Mouse (Mus musculus): ENCODE data around the gene Scyl3. TPM values are rescaled to one million over a fixed set of nuclear protein-coding genes. Genes with fewer than 3 reads are reported as not detected.

The Scyl3 gene
- polyA plus RNA-seq, 2 experiments, result 7.2 to 10.2 TPM

DNA sequence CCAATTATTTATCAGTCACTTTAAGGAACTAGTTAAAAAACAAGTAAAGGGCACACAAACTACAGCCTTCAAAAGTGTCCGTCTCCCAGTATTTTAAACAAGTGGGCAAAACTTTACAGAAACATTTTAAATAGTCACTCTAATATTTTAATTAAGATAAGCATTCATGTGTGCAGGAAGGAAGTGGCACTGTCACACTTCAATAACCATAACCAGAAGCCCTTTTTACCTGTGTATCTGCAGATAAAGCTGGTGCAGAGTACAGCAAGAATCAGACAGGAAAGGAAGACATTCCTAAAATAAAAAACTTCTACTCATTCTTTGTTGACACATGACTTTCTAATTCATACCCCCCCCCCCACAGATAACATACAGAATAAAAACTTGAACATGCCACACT, 47.6 kb downstream of the Scyl3 start:
- no peak for ATAC-seq (ENCODE audit: insufficient read depth)
- no peaks in the 10 kb centered on the region for H3K4me1 ChIP-seq (replicated peaks; ENCODE audit: control insufficient read depth in 2 of 2, insufficient read depth in 2 of 2, low read length in 1 of 2)
- 68% methylated on average over 1 of the region's 1 CpGs for WGBS (ENCODE audit: insufficient replicate concordance)
- no peak overlapping the region for H3K9ac ChIP-seq (replicated peaks)
- H3K36me3 ChIP-seq (replicated peaks; ENCODE audit: control insufficient read depth, insufficient read depth, low read depth), result peaks cover 3% of the 10 kb centered on the region; the same call in 1 of the 2 replicates
- no peak overlapping the region for H3K27ac ChIP-seq
- DNase-seq (ENCODE audit: low read depth in 3 of 3, low spot score in 3 of 3), result no peak
- no peak overlapping the region for H3K4me2 ChIP-seq (ENCODE audit: low read depth)
- no peak overlapping the region for H3K4me3 ChIP-seq (ENCODE audit: insufficient read depth in 1 of 2, low read depth in 2 of 2, low read length in 2 of 2)
- no peaks in the 10 kb centered on the region for H3K9me3 ChIP-seq (ENCODE audit: control insufficient read depth, low read length)
- no peaks in the 10 kb centered on the region for H3K27me3 ChIP-seq (ENCODE audit: control insufficient read depth, insufficient read depth, low read length)
- TF ChIP-seq EP300 (IDR thresholded peaks at IDR 0.05; ENCODE audit: low read depth) (no peak), CTCF (IDR thresholded peaks at IDR 0.05; ENCODE audit: low read depth) (no peak)

- Histone ChIP-seq H3K36me3 (replicated peaks; ENCODE audit: control insufficient read depth, insufficient read depth, low read depth) (no peaks in the 10 kb centered on the region; the same call in 1 of the 2 replicates), H3K27me3 (ENCODE audit: control insufficient read depth, insufficient read depth, low read length) (no peaks in the 10 kb centered on the region), H3K4me2 (ENCODE audit: low read depth) (no peak overlapping the region), H3K27ac (no peak overlapping the region), H3K9me3 (ENCODE audit: control insufficient read depth, low read length) (no peaks in the 10 kb centered on the region), H3K4me1 (replicated peaks; ENCODE audit: control insufficient read depth in 2 of 2, insufficient read depth in 2 of 2, low read length in 1 of 2) (peaks cover 5 to 6% of the 10 kb centered on the region in 2 experiments; a peak in 3 of 4 replicates), H3K4me3 (ENCODE audit: insufficient read depth in 1 of 2, low read depth in 2 of 2, low read length in 2 of 2) (peak overlapping the region in 1 of 2 experiments; percentile 17; a peak in 1 of 4 replicates), H3K9ac (replicated peaks) (no peak overlapping the region)
- no peak for ATAC-seq (ENCODE audit: insufficient read depth)
- DNase-seq (ENCODE audit: low read depth in 3 of 3, low spot score in 3 of 3), result no peak
- TF ChIP-seq EP300 (IDR thresholded peaks at IDR 0.05; ENCODE audit: low read depth) (no peak), CTCF (IDR thresholded peaks at IDR 0.05; ENCODE audit: low read depth) (no peak)
- WGBS (ENCODE audit: insufficient replicate concordance), result 76% methylated on average over 4 of the region's 4 CpGs
Measured at GRCm38 (mm10) chr1:163992371-163992770, 63.5 kb downstream of the Scyl3 start.

- no peaks in the 10 kb centered on the region for H3K9me3 ChIP-seq (ENCODE audit: control insufficient read depth, low read length)
Measured at GRCm38 (mm10) chr1:163994173-163994720, 65.3 kb downstream of the Scyl3 start.

DNA sequence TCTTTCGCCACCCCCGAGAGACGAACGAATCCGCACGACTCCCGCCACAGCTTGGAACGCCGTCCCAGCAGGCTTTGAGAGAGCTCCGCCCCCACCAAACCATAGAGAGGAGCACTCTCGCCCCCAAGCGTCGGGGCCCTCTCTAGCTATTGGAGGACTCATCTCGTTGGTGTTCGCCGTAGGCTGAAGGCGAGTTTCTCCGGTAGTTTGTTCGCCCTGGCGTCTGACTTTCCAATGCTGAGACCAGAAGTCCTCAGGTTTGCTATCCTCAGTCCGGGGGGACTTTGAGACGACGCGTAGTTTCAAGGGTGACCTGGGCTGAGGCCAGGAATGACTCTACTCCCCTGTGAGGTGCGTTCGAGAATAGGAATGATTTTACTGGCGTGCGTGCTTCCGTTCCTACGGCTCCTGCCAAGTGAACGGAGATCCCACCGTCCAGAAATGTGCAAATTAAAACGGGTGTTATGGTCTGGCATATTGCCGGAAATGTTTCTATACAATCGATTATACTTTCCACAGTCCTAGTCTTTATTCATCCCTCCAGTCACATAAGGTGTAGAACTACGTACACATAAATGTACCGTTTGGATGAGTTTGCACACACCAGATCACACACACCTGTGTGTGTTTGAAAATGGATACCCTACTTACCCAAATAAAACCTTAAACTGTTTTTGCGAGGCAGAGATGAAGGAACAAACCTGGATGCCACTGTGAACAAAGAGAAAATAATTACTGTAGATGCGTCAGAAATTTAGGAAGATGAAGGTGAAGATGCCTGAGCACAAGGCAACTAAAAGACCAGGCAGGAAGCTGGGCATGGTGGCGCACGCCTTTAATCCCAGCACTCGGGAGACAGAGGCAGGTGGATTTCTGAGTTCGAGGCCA, 66.1 kb downstream of the Scyl3 start, which contains the start of the genes BC055324 and Mettl18:
Gene BC055324 (minus strand): TSS at position 76 of the 888 bp plus-strand sequence.
Gene Mettl18 (plus strand): TSS at position 169 of the 888 bp plus-strand sequence.
- H3K27ac ChIP-seq, result peak within 1 kb of the TSS; percentile 53; the same call in 1 of the 2 replicates
- H3K36me3 ChIP-seq (replicated peaks; ENCODE audit: control insufficient read depth, insufficient read depth, low read depth), result no peaks in the 10 kb centered on the region
- H3K27me3 ChIP-seq (ENCODE audit: control insufficient read depth, insufficient read depth, low read length), result no peaks in the 10 kb centered on the region
- peak within 1 kb of the TSS; percentile 64 to 93 for H3K4me3 ChIP-seq (ENCODE audit: insufficient read depth in 1 of 2, low read depth in 2 of 2, low read length in 2 of 2)
- no peaks in the 10 kb centered on the region for H3K9me3 ChIP-seq (ENCODE audit: control insufficient read depth, low read length)
- peak; percentile 99 for ATAC-seq (ENCODE audit: insufficient read depth)
- peaks cover 5 to 6% of the 10 kb centered on the region in 2 experiments; a peak in 3 of 4 replicates for H3K4me1 ChIP-seq (replicated peaks; ENCODE audit: control insufficient read depth in 2 of 2, insufficient read depth in 2 of 2, low read length in 1 of 2)
- TF ChIP-seq CTCF (IDR thresholded peaks at IDR 0.05; ENCODE audit: low read depth), result peak; percentile 67
- no peak for TF ChIP-seq EP300 (IDR thresholded peaks at IDR 0.05; ENCODE audit: low read depth)
- H3K9ac ChIP-seq (replicated peaks), result peak within 1 kb of the TSS; percentile 86
- 2% methylated on average over 43 of the region's 43 CpGs for WGBS (ENCODE audit: insufficient replicate concordance)
- peak within 1 kb of the TSS; percentile 80 for H3K4me2 ChIP-seq (ENCODE audit: low read depth)
- DNase-seq (ENCODE audit: low read depth in 3 of 3, low spot score in 3 of 3), result peak; percentile 86 to 89 (median 87)

More at GRCm38 (mm10) chr1:163994173-163994720, 65.3 kb downstream of the Scyl3 start:
- Histone ChIP-seq H3K9ac (replicated peaks) (peak overlapping the region; percentile 61), H3K4me2 (ENCODE audit: low read depth) (peak overlapping the region; percentile 80), H3K4me3 (ENCODE audit: insufficient read depth in 1 of 2, low read depth in 2 of 2, low read length in 2 of 2) (peak overlapping the region; percentile 64 to 93), H3K36me3 (replicated peaks; ENCODE audit: control insufficient read depth, insufficient read depth, low read depth) (no peaks in the 10 kb centered on the region), H3K4me1 (replicated peaks; ENCODE audit: control insufficient read depth in 2 of 2, insufficient read depth in 2 of 2, low read length in 1 of 2) (peaks cover 5 to 6% of the 10 kb centered on the region in 2 experiments; a peak in 3 of 4 replicates), H3K27me3 (ENCODE audit: control insufficient read depth, insufficient read depth, low read length) (no peaks in the 10 kb centered on the region), H3K27ac (no peak overlapping the region)
- TF ChIP-seq CTCF (IDR thresholded peaks at IDR 0.05; ENCODE audit: low read depth) (no peak), EP300 (IDR thresholded peaks at IDR 0.05; ENCODE audit: low read depth) (no peak)
- WGBS (ENCODE audit: insufficient replicate concordance), result 2% methylated on average over 38 of the region's 38 CpGs
- DNase-seq (ENCODE audit: low read depth in 3 of 3, low spot score in 3 of 3), result no peak
- ATAC-seq (ENCODE audit: insufficient read depth), result peak; percentile 83

DNA sequence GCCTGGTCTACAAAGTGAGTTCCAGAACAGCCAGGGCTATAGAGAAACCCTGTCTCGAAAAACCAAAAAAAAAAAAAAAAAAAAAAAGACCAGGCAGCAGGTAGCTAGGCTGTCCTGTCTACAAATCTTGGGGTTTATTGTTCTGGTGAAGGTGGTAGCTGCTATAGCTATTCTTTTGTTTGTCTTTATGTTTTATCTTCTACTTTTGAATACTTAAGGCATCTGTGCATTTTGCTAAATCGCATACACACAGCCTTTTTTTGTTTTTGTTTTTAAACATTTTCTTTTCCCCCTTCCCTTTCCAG, 66.7 kb downstream of the Scyl3 start:
- WGBS (ENCODE audit: insufficient replicate concordance), result 82% methylated on average over 1 of the region's 2 CpGs

More for the DNA sequence above, 66.7 kb downstream of the Scyl3 start:
- DNase-seq (ENCODE audit: low read depth in 3 of 3, low spot score in 3 of 3) (no peak), ATAC-seq (ENCODE audit: insufficient read depth) (no peak)
- peak overlapping the region; percentile 80 for H3K4me2 ChIP-seq (ENCODE audit: low read depth)
- no peaks in the 10 kb centered on the region for H3K27me3 ChIP-seq (ENCODE audit: control insufficient read depth, insufficient read depth, low read length)
- peak overlapping the region; percentile 86 for H3K9ac ChIP-seq (replicated peaks)
- H3K9me3 ChIP-seq (ENCODE audit: control insufficient read depth, low read length), result no peaks in the 10 kb centered on the region
- peaks cover 5 to 6% of the 10 kb centered on the region in 2 experiments; a peak in 3 of 4 replicates for H3K4me1 ChIP-seq (replicated peaks; ENCODE audit: control insufficient read depth in 2 of 2, insufficient read depth in 2 of 2, low read length in 1 of 2)
- H3K27ac ChIP-seq, result no peak overlapping the region
- no peaks in the 10 kb centered on the region for H3K36me3 ChIP-seq (replicated peaks; ENCODE audit: control insufficient read depth, insufficient read depth, low read depth)
- TF ChIP-seq CTCF (IDR thresholded peaks at IDR 0.05; ENCODE audit: low read depth) (no peak), EP300 (IDR thresholded peaks at IDR 0.05; ENCODE audit: low read depth) (no peak)
- peak overlapping the region; percentile 64 to 93; a peak in 3 of 4 replicates for H3K4me3 ChIP-seq (ENCODE audit: insufficient read depth in 1 of 2, low read depth in 2 of 2, low read length in 2 of 2)

Measured in liver, embryonic 14.5 days (tissue).